Mouse (Mus musculus) liver, adult (tissue): ENCODE measurements around the gene Acap1.

Experiments used
- GATA4 ChIP-seq: IDR thresholded peaks from 2 replicates; pipeline ENCODE4 v1.6.1; 2014; ENCODE audit warnings: mild to moderate bottlenecking, low read length; ENCODE audit not compliant: insufficient replicate concordance

Acap1 gene

GRCm38 (mm10) chr11:69895291-69895690 lies at the start of gene Acap1:
TSS of gene Acap1 (minus strand) at chr11:69895539.
- no peak for TF ChIP-seq GATA4

GRCm38 (mm10) chr11:69940962-69941361 lies 45.6 kb upstream of the Acap1 start:
- TF ChIP-seq GATA4, result no peak

- no peak for TF ChIP-seq GATA4
Measured at GRCm38 (mm10) chr11:69939731-69940130, 44.4 kb upstream of the Acap1 start.

GRCm38 (mm10) chr11:69939181-69939580 lies 43.8 kb upstream of the Acap1 start:
- no peak for TF ChIP-seq GATA4

- TF ChIP-seq GATA4, result no peak
Measured at GRCm38 (mm10) chr11:69938401-69938979, 43.2 kb upstream of the Acap1 start.

GRCm38 (mm10) chr11:69937834-69938233 lies 42.5 kb upstream of the Acap1 start:
- no peak for TF ChIP-seq GATA4

GRCm38 (mm10) chr11:69937385-69937784 lies 42.0 kb upstream of the Acap1 start:
- TF ChIP-seq GATA4, result no peak

GRCm38 (mm10) chr11:69936714-69937347 lies 41.5 kb upstream of the Acap1 start:
- no peak for TF ChIP-seq GATA4

- no peak for TF ChIP-seq GATA4
Measured at GRCm38 (mm10) chr11:69936156-69936555, 40.8 kb upstream of the Acap1 start.

GRCm38 (mm10) chr11:69935137-69935879 lies 40.0 kb upstream of the Acap1 start, which contains the start of gene Ybx2:
TSS of gene Ybx2 (plus strand) at chr11:69935796.
- TF ChIP-seq GATA4, result no peak

GRCm38 (mm10) chr11:69934681-69935080 lies 39.3 kb upstream of the Acap1 start:
- TF ChIP-seq GATA4, result no peak

GRCm38 (mm10) chr11:69934169-69934568 lies 38.8 kb upstream of the Acap1 start:
- no peak for TF ChIP-seq GATA4

GRCm38 (mm10) chr11:69933066-69933465 lies 37.7 kb upstream of the Acap1 start:
- no peak for TF ChIP-seq GATA4

GRCm38 (mm10) chr11:69932254-69932653 lies 36.9 kb upstream of the Acap1 start:
- no peak for TF ChIP-seq GATA4

- TF ChIP-seq GATA4, result no peak
Measured at GRCm38 (mm10) chr11:69931769-69932168, 36.4 kb upstream of the Acap1 start.

GRCm38 (mm10) chr11:69930967-69931537 lies 35.7 kb upstream of the Acap1 start:
- TF ChIP-seq GATA4, result no peak
